Mouse (Mus musculus) gastrocnemius, postnatal 14 days (tissue): ENCODE data around the gene Nkx3-2. TPM values are rescaled to one million over a fixed set of nuclear protein-coding genes. Genes with fewer than 3 reads are reported as not detected.

Source experiments
- DNase-seq: peaks from one replicate; pipeline ENCODE4 v3.0.0; 2021; ENCODE audit warnings: mixed read lengths
- intact Hi-C: fragments of 180-260 bp; cut with DNase I; formaldehyde crosslinking; loops from one replicate; pipeline ENCODE4 v1.15.1; 2025; ENCODE audit warnings: low total_unique reads
- total RNA-seq, 2 experiments: library from RNA; stranded (reverse); gene quantifications; 2 replicates each; pipeline ENCODE4 v1.2.3; 2021

The Nkx3-2 gene
- total RNA-seq, 2 experiments from 2014 or later, result not detected

DNA sequence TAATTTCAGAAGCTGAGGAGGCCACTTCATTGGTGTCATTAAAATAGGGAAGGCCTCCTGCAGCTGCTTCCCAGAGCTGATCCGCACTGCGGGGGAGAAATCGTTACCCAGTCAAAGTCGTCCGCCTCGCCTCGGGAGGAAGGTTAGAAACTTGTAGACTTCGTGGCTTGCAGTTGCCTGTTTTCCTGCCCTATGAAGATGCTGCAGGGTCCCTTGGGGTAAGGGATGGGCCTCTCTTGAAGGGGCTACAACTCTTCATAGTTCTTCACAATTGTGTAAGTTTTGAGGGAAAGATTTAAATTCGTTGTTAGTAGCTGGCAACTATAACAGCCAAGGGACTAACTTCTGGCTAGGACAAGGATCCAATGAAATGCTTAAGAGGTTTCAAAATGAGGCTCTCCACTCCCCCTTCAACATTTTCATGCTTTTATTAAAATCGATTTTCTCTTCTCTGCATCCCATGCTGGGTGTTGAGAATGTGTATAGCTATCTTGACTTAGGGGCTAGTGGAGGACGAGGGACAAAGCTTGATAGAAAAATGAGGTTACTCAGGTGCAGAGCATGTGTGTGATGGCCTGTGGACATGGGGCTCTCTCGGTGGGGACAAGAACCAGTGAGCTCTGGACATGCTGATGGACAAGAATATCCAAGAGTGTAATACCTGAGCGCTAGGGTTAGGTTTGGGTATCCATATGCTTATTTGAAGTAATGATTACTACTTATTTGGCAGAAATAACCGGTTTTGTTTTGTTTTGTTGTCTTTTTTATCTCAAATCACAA, 1.5 kb upstream of the Nkx3-2 start:
- DNase-seq, result no peak
- intact Hi-C loops, result loop anchor here (5.0 kb wide), 2 partner anchors 639 to 714 kb away; no protein-coding TSS in a partner anchor

DNA sequence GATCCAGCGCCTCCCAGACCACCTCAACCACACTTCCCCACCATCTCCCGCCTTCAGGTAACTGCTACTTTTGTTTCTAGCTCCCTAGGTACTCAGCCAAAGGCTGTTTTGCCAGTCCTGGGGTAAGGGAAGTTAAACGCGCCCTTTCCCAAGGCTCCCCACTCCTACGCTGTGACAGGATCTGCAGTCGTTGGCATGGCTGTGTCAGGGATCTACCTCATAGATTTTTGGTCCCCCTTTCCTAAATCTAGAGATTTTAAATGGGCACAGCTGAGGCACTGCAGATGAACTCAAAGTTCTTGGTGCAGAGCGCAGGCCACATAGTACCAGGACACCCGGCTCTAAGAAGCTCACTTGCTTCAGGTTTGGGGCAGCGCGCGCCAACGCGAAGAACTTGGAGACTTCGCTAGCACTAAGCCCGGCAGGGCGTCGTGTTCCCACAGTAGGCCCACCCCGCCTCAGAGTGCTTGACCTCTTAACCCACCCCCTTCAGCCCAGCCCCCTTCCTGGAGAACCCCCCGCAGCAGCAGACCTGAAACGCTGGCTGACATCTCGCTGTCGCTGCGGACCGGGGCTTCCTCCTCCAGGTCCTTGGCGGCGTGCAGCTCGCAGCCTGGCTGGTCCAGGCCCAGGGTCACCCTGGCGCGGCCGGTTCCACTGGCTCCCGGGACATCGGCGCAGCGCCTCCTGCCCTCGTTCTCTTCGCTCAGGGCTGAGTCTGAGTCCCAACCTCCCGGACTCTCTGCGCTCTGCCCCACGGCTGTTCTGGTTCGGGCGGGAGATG, 1.2 kb downstream of the Nkx3-2 start:
- DNase-seq, result no peak

DNA sequence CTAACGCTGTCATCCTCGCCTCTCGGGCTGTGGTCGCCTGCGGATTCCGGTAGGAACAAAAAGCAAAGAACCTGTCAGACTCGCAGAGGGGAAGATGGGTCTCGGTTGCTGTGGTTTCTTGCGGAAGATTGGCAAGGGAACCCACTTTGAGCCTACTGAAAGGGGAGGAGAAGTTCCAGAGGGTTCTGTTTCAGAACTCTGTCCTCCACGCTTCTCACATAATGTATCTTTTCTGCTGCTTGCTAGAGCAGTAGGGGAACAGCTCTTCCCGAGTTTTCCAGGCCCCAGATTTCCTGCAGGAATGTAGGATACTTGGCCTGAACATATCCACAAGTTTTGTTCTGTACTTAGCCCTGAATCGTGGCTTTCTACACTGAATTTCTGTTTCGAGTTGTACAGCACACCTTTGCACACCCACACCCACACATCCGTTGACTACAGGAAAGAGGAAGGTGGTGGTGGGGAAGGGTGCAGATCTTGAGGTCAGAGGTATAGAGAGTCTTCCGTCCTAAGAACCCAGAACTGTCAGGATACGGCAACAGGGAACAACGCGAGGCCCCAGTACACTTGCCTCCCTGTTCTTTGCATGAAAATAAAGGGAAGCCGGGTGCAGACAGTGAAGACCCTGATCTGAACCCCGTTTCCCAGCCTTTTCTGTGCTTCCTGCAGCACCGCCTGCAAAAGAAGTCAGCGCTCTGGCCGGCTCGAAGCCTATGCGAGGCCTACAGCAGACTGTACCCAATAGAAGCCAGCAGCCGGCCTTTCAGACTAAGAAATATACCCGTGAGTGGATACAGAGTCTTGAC, 2.0 kb downstream of the Nkx3-2 start:
- DNase-seq, result no peak
- intact Hi-C loops, result no loop called here

More for the DNA sequence above, 1.2 kb downstream of the Nkx3-2 start:
- intact Hi-C loops, result no loop called here

DNA sequence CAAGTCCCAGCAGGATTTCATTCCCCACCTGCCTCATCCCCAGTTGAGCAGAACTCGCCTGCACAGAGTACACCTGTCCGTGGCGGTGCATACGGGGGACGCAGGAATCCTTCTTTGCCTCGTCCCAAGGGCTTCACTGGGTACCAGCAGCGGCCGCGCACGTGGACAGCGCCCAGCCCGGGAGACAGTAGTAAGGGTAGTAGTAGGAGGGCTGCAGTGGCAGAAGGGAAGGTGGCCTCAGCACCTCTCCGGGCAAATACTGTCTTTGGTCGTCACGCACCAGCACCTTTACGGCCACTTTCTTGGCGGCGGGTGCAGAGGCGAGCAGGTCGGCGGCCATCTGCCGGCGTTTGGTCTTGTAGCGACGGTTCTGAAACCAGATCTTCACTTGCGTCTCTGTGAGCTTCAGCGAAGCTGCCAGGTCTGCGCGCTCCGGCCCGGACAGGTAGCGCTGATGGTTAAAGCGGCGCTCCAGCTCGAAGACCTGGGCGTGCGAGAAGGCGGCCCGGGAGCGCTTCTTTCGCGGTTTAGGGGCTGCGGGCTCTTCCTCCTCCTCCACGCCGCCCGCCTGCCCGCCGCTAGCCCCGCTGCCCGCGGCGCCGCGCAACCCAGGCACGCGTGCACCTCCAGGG, 2.7 kb downstream of the Nkx3-2 start:
- DNase-seq, result no peak
- intact Hi-C loops, result no loop called here

DNA sequence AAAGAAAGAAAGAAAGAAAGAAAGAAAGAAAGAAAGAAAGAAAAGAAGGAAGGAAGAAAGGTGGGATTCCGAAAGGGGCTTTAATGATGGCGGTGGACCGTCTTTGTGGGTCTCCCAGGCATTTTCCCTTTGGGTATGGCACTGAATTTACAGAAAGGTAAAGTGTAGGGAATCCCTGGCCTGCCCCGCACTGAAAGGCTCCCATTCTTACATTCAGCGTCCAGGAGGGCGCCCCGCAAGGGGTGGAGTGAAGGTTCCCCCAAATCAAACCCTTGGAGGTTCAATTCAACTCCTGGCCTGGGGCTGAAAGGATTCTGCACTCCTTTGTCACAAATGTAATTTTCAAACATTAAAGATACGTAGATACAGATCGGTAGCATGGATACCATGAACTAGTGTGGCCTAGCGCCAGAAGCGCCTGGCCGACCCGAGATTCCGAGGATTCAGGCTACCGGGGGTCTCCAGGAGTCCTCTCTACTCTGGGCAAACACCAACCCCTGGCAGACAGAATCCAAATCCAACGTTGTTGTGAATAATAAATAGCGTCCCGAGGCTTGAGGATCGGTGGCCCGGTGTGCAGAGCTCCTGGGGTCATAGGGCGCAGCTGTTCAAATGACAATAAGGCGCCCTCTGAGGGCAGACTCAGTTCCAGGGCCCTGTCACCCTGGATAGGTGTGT, 3.3 kb downstream of the Nkx3-2 start:
- intact Hi-C loops, result no loop called here
- no peak for DNase-seq

DNA sequence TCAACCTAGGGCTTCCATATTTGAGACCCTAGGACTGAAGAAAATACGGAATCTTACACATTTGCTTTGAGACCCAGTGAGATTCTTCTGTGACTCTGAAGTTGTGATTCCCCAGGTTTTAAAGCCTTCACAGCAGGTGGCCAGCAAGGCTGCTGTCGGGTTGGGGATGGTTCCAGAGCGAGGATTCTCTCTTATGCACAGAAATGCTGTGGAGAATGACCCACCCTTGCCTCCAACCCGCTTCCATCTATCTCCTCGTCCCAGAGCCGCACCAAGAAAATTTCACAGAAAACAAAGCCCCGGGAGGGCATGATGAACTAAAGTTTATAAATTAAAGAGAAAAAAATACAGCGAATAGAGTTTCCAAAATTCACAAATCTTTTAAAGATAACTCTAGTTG, 4.2 kb downstream of the Nkx3-2 start:
- no peak for DNase-seq
- intact Hi-C loops, result no loop called here

DNA sequence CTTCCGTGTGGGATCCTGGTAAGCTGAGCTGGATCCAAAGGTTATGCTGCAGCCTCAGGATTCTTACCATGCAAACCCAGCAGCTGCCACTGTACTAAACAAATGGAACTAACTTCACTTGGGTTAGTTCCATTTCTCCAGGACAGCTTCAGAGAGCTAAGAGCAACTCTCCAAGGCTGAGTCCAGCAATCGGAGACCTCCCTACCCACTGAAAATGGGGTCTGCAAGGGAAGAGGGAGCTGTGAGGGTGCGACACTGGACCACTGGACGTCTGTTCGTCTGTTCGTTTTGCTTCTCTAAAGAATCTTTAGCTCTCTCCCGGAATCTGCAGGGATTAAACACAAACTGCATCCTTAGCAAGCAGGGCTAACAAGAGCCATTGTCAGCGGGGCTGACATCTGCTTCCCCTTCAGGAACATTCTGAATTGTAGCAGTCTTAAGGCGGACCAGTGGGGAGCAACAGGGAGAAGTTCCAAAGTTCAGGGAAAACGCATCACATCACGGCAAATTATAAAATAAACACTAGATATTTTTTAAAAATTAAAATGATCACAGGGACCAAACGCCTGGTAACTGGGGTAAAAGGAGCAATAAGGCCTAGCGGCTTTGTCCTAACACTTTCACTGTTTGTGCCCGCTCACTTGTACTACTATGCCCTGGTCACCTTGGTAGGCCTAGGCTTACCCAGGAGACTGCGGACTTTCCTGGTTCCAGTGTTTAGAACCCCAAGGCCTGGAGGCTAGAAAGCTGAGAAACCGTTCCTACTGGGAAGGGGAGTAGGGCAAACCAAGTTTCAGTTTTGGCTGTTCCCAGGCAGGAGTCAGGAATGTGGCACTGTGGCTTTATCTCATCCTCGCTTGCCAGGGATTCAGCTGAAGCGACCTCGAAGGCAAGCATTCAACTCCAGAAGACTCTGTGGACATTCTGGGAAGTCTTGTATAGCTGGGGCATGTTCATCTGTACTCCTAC, 5.3 kb downstream of the Nkx3-2 start:
- intact Hi-C loops, result no loop called here
- DNase-seq, result no peak

DNA sequence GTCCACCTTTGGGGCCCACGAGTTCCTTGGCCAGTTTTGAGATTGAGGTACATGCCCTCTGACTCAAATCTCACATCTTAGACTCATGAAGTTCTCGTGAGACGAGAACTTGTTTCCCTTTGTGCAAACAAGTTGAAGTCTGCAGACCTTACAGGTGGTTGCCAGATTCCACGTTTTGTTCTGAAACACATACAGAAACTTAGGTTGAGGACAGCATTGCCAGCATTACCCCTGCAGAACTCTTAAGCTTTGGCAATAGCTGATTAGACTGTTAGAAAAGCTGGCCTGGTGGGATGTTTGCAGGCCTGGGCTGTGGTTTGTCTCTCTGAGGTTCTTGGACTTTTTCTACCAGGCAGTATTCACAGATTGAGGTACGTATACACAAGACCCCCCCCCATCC, 7.0 kb downstream of the Nkx3-2 start:
- intact Hi-C loops, result no loop called here
- DNase-seq, result no peak

DNA sequence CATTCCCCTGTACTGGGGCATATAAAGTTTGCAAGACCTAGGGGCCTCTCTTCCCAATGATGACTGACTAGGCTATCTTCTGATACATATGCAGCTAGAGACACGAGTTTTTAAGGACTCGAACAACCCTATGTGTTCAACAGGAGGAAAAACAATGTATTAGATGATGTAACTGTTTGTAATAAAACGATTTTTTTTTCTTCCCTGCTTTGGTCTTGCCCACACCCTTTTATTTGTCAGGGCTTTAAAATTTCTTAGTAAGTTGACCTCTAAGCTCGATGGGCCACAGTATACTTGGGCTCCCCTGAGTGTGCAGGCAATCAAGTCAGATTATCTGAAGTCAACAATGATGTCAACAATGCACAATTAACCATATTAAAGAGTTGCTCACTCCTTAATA, 7.9 kb downstream of the Nkx3-2 start:
- DNase-seq, result no peak
- intact Hi-C loops, result no loop called here

DNA sequence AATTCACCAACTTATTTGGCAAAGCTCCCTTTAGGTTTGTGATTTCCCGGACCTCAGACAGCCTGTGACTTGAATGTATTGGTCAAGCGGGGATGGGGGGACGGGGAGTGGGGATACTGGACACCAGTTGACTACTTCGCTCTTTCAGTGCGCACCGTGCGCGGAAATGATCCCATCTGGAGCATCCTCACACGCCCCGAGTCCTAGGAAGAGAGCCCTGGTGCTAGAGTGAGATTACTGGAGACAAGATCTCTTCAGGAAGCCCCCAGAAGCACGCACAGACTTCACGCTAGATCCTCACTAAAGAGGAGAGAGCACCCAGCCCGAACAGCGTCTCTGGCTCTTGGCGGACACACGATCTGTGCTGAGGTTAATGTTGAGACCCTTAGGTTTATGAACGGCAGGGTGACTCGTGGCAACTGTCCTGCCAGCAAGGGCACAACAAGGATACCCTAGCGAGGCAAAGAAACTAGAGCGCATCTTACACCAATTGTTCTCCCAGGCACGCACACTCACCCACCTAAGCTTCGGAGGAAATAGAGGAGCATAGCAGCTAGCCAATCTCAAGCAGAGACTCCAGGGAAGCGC, 8.8 kb downstream of the Nkx3-2 start:
- DNase-seq, result no peak
- intact Hi-C loops, result no loop called here

DNA sequence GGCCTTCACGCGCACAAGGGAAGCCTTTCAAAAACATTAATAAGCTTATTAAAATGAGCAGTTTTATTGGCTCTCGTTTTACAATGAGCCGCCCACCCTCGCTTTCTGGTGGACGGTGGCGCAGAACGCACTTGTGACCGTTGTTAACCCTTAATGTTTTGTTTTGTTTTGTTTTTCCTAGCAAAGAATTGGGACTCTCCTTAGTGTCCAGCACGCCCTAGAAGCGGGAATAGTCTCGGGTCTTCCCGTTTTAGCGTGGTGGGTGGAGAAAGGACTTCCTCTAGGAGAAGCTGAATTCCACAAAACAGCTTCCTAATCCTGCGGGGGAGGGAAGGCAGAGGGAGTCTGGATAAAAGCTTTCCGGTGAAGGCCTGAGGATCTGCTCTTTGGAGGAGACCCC, 9.5 kb downstream of the Nkx3-2 start:
- intact Hi-C loops, result no loop called here
- DNase-seq, result no peak

DNA sequence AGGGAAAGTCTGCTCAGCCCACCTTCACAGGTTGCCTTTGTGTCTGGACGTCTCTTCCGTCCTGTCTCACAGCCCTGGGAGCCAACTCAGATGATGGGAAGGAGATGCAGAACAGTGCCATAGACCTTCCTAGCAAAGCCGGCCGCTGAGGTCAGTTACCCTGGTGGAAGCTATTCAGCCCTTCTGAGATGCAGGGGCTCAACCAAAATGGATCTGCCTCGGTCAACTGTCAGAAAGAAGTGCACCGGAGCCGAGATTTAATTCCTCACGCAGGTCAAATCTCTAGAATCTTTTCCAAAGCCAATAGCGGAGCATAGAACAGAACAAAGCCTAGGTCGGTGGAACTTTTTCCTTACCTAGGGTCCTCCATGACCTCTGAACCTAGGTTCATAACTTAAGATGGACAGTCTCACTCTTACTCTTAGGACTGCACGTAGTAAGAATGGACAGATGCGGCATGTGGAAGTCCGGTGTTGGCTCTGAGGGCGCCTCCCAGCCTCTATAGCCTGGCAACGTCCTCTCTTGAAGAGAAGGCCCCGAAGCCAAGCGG, 10.0 kb downstream of the Nkx3-2 start:
- no peak for DNase-seq
- intact Hi-C loops, result no loop called here

DNA sequence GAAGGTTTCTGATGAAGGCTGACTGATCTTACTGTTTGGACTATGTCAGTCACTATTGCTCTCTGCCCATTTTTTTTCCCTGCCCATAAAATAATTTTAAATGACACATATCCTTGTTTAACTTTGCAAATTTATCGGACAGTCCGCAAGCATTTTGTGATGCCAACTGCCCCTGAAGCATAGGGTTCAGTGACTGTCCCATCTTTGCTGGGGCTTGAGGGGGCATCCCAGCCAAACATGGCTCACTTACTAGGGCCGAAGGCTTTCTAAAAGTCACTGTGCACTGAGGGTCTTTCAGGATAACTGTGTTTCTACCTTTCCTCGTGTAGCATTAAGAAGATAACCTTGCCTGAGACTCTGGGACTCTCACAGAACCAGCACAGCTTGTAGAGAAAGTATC, 11.6 kb downstream of the Nkx3-2 start:
- no peak for DNase-seq
- intact Hi-C loops, result no loop called here

DNA sequence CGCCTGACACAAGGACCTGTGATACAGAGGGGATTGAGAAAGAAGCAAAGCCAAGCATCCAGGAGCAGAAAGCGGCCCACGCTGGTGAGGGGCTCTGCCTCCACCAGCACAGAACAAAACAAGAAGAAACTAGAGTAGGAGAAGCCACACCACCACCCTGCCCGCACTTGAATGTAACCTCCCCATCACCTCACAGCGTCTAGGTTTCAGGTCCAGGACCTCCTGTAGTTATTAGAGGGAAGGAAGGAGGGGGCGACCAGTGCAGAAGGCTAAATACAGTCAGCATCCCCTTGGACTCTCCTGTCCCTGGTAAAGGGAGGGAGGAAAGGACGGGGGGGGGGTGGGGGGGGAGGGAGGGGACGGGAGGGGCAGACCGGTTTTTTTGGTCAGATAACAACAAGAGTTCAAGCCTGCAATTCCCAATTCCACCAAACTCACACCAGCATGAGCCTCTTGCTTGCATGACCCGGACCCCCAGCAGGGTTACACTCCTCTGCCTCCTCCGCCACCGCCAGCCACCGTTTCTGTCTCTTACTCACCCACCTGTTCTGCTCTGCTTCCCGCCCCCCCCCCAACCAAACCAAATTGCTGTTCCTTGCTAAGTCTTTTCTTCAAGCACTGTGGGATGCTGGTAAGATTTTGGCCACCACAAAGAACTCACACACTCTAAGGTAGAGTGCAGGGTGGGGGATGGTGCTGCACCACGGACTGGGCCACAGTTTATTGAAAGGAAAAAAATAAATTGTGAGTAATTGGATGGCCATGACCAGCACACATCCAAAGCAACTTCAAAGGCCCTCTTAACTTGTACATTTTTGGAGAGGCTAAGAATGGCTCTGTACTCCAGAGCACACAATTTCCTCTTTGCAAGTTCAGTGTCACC, 19.2 kb downstream of the Nkx3-2 start:
- DNase-seq, result no peak
- intact Hi-C loops, result no loop called here

DNA sequence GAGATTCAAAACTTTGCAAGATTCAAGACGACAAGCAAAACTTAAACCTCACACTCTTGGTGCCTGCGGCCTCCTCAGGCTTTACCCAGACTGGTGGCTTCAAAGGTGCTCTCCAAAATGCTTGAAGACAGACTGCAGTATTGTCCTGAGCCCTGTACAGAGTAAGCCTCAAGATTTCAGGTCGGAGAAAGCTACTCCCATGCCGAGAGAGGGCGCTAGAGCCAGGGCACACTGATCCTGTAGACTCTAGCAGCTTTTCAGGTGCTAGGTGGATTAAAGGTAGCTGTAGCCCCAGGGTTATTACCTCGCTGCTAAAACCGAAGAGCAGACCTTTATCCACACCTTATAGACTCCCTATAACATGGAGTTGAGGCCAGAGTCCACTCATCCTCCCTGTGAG, 20.1 kb downstream of the Nkx3-2 start:
- DNase-seq, result no peak
- intact Hi-C loops, result no loop called here

DNA sequence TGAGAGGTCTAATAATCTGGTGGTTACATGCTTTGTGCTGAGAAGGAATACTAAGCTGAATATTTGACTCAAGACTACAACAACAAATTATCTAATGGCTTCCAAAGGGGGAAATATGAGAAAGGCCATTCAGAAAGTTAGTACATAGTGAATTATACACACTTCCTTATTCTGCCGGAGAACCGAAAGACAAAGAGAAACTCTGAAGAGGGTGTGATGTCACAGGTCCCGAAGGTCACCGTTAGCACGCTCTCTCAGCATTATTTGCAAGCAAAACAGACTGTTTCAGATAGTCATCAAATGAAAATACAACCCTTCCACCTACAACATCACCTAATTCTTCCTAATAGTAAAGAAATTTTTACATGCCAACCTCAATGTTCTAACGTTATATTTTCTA, 25.5 kb downstream of the Nkx3-2 start:
- DNase-seq, result no peak
- intact Hi-C loops, result no loop called here

DNA sequence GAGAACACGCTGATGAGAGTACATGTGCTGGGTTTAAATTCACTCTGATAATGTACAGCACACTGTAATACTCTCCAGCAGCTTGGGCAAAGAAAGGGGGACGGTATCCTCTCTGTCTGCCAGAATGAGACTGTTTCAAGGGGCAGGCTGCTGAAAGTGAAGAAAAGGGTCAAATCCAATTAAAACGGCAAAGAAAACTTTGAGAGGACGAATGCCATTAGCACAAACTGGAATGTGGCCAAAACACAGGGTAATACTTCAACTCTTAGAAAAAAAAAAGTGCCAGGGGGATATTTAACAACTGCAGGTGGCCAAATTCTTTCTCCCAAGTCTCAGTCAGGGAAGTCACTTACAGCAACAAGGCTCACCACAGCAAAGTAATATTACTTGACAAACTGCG, 27.3 kb downstream of the Nkx3-2 start:
- no peak for DNase-seq
- intact Hi-C loops, result no loop called here
